Mouse (Mus musculus) embryonic facial prominence, embryonic 14.5 days (tissue): ENCODE results near the gene Gnaz. TPM values are rescaled to one million over a fixed set of nuclear protein-coding genes. Genes with fewer than 3 reads are reported as not detected.

ENCODE experiments used
- ATAC-seq: fragments of 200-750 bp; cut with Nextera tagmentation; 2 replicates; pipeline ENCODE4 v1.8.0; 2017; ENCODE audit warnings: low read depth, moderate number of reproducible peaks, moderate TSS enrichment
- DNase-seq: peaks from one replicate; pipeline ENCODE4 v3.0.0-alpha.2; 2015; ENCODE audit warnings: low spot score
- H3K27ac ChIP-seq: fragments of 300-500 bp; sonication (generic); replicated peaks from 2 replicates; pipeline ENCODE4 v1.5.1; 2014; ENCODE audit warnings: low read depth, mild to moderate bottlenecking, low read length, moderate library complexity
- H3K27me3 ChIP-seq: fragments of 300-500 bp; sonication (generic); replicated peaks from 2 replicates; pipeline ENCODE4 v1.6.1; 2014; ENCODE audit warnings: low read length; ENCODE audit not compliant: control insufficient read depth, insufficient read depth
- H3K36me3 ChIP-seq: fragments of 300-500 bp; sonication (generic); 2 replicates; pipeline ENCODE4 v1.6.1; 2014; ENCODE audit warnings: low read length, mixed read lengths; ENCODE audit not compliant: control insufficient read depth, insufficient read depth
- H3K4me1 ChIP-seq: fragments of 300-500 bp; sonication (generic); 2 replicates; pipeline ENCODE4 v1.6.1; 2014; ENCODE audit warnings: antibody characterized with exemption, low read length; ENCODE audit not compliant: control insufficient read depth, insufficient read depth
- H3K4me2 ChIP-seq: fragments of 300-500 bp; sonication (generic); 2 replicates; pipeline ENCODE4 v1.6.1; 2014; ENCODE audit warnings: low read depth, mild to moderate bottlenecking, low read length, moderate library complexity, mixed read lengths
- H3K4me3 ChIP-seq: fragments of 300-500 bp; sonication (generic); 2 replicates; pipeline ENCODE4 v1.5.1; 2014; ENCODE audit warnings: low read depth, mild to moderate bottlenecking, low read length
- H3K9ac ChIP-seq: fragments of 300-500 bp; sonication (generic); 2 replicates; pipeline ENCODE4 v1.6.1; 2014; ENCODE audit warnings: low read depth, mild to moderate bottlenecking, low read length, moderate library complexity, mixed read lengths
- H3K9me3 ChIP-seq: fragments of 300-500 bp; sonication (generic); 2 replicates; pipeline ENCODE4 v1.6.1; 2016; ENCODE audit warnings: low read length; ENCODE audit not compliant: control insufficient read depth
- WGBS: fragments of 180-500 bp; shearing (Covaris S2); extraction: QIAGEN DNeasy Blood & Tissue Kit; methylation state at CpG from one replicate; pipeline ENCODE4 v1.1.7; 2014; 5-methylcytosine and 5-hydroxymethylcytosine counted together
- polyA plus RNA-seq: library from polyadenylated mRNA; unstranded; fragments of >200 nt; fragmentation: Nextera tagmentation; extraction: Ambion mirVana; gene quantifications from 2 replicates; pipeline ENCODE4 v1.2.1, GENCODE M21; 2014

The Gnaz gene
- polyA plus RNA-seq, 1 experiment from 2014 or later, result 4.2 TPM

GRCm38 (mm10) chr10:74939300-74939699 is 27.7 kb upstream of the Gnaz start:
- H3K4me3 ChIP-seq, result no peak overlapping the region
- H3K36me3 ChIP-seq, result no peaks in the 10 kb centered on the region
- H3K9ac ChIP-seq, result no peak overlapping the region
- no peak overlapping the region for H3K4me2 ChIP-seq
- ATAC-seq, result no peak
- DNase-seq, result no peak
- H3K9me3 ChIP-seq, result no peaks in the 10 kb centered on the region
- no peaks in the 10 kb centered on the region for H3K27me3 ChIP-seq
- no peaks in the 10 kb centered on the region for H3K4me1 ChIP-seq
- H3K27ac ChIP-seq, result no peak overlapping the region
- WGBS, result 53% methylated on average over 3 of the region's 3 CpGs

- H3K27me3 ChIP-seq, result no peaks in the 10 kb centered on the region
- 88% methylated on average over 1 of the region's 1 CpGs for WGBS
- H3K9ac ChIP-seq, result no peak overlapping the region
- ATAC-seq, result no peak
- H3K4me1 ChIP-seq, result no peaks in the 10 kb centered on the region
- no peak overlapping the region for H3K27ac ChIP-seq
- no peak overlapping the region for H3K4me3 ChIP-seq
- no peak for DNase-seq
- no peaks in the 10 kb centered on the region for H3K9me3 ChIP-seq
- no peaks in the 10 kb centered on the region for H3K36me3 ChIP-seq
- no peak overlapping the region for H3K4me2 ChIP-seq
These were observed 26.2 kb upstream of the Gnaz start for GRCm38 (mm10) chr10:74940795-74941194.

DNA sequence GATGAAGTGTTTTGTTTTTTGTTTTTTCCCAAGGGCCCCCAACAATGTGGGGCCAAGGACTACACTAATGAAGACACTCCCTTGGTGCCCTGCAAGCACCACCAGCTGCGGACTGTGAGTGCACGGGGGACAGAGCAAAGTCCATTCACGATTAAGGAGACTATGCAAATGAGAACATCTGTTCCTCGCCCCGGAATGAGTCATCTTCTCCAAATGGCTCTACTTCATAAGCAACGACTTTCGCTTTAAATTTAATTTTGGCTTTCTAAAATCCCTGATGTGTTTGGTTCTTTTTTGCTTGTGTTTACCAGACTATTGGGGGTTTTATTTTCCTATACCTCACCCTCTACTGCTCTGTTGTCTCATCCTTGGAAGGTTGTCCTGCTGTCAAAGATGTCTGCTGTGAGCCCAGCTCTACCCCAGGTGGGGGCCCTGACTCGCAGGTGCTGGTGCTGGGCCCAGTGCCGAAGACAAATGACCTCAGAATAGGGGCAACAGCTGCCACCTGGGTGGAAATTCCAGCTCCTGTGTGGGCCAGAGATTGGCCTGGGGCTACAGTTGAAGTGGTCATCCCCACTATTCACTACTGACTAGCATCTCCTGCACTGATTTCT is 14.0 kb upstream of the Gnaz start:
- Histone ChIP-seq H3K4me3 (no peak overlapping the region), H3K9ac (no peak overlapping the region), H3K4me2 (no peak overlapping the region), H3K9me3 (no peaks in the 10 kb centered on the region), H3K27me3 (no peaks in the 10 kb centered on the region), H3K36me3 (no peaks in the 10 kb centered on the region), H3K4me1 (0 out of 2 replicates have a peak, but pooled peaks cover 3% of the 10 kb centered on the region), H3K27ac (no peak overlapping the region)
- ATAC-seq (no peak), DNase-seq (peak; percentile 34)
- 47% methylated on average over 9 of the region's 9 CpGs for whole genome bisulfite sequencing

DNA sequence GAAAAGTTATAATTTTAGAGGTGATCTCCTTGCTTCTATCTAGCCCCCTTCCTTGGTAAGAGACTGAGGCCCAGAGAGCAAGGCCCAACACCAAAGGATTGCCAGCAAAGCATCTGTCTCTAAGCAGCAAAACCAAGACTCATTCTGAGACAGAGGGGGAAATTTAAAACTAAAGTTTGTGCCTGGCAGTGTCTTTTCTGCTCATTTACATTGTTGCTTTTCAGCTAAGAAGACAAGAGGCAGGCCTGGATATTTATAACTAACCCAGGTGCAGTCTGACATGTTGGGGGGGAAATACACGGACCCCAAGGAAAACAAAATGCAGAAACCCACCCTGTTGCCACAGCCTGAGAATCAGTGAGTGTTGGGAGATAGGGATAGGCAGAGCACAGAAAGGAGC is 2.6 kb upstream of the Gnaz start:
- Histone ChIP-seq H3K27ac (no peak overlapping the region), H3K4me1 (no peaks in the 10 kb centered on the region), H3K9ac (no peak overlapping the region), H3K9me3 (no peaks in the 10 kb centered on the region), H3K36me3 (no peaks in the 10 kb centered on the region), H3K4me2 (no peak overlapping the region), H3K27me3 (peaks cover 10% of the 10 kb centered on the region; the same call in 1 of the 2 replicates), H3K4me3 (no peak overlapping the region)
- DNase-seq (no peak), ATAC-seq (no peak)
- 80% methylated on average over 1 of the region's 1 CpGs for WGBS

- 5% methylated on average over 25 of the region's 25 CpGs for WGBS
- peak overlapping the region; percentile 99 for H3K4me2 ChIP-seq
- H3K36me3 ChIP-seq, result no peaks in the 10 kb centered on the region
- ATAC-seq, result no peak
- H3K27me3 ChIP-seq, result peaks cover 10% of the 10 kb centered on the region; the same call in 1 of the 2 replicates
- H3K4me1 ChIP-seq, result no peaks in the 10 kb centered on the region
- H3K4me3 ChIP-seq, result peak overlapping the region; percentile 66
- no peak overlapping the region for H3K27ac ChIP-seq
- H3K9me3 ChIP-seq, result no peaks in the 10 kb centered on the region
- H3K9ac ChIP-seq, result peak overlapping the region; percentile 64
- no peak for DNase-seq
These were observed 782 bp downstream of the Gnaz start for GRCm38 (mm10) chr10:74967651-74968267.

DNA sequence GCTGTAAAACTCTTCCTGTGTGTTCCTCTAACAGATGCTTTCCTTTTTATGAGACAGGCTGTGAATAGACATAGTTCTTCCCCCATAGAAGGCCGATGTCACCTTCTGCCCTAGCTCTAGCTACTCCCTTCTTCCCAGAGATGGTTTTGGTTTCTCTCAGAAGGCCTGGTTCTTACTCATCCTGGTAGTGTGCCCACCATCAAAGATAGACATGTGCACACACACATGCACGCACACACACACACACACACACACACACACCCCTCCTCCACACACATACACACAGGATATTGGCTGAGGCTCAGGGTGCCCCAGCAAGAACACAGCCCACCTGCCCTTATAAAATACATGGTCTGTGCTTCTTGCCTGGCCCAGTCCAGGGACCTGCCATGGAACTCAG is 2.3 kb downstream of the Gnaz start:
- Histone ChIP-seq H3K9ac (no peak overlapping the region), H3K27me3 (peaks cover 10% of the 10 kb centered on the region; the same call in 1 of the 2 replicates), H3K9me3 (no peaks in the 10 kb centered on the region), H3K4me3 (no peak overlapping the region), H3K4me2 (no peak overlapping the region), H3K27ac (no peak overlapping the region), H3K4me1 (no peaks in the 10 kb centered on the region), H3K36me3 (no peaks in the 10 kb centered on the region)
- no peak for ATAC-seq
- DNase-seq, result no peak
- WGBS, result 92% methylated on average over 2 of the region's 2 CpGs

DNA sequence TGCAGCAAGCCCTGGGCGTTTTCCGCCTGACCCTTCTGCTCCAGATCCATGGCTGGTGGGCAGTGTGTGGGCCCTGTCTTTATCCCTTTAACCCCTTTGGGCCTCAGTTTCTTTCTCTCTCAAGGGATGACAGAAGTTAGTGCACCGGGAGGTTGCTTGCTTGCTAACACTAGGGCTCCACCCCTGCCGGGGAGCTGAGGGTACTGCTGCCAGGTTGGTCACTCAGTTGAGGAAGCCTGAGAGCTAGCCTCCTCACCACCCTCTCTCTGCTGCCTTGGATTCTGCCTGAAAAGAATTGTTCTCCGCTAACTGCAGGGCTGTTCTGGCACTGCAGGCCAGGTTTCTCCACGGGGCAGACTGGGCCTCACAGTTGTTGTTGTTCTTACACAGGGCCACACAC is 6.0 kb downstream of the Gnaz start:
- WGBS, result 69% methylated on average over 6 of the region's 6 CpGs
- no peak for DNase-seq
- ATAC-seq, result no peak

DNA sequence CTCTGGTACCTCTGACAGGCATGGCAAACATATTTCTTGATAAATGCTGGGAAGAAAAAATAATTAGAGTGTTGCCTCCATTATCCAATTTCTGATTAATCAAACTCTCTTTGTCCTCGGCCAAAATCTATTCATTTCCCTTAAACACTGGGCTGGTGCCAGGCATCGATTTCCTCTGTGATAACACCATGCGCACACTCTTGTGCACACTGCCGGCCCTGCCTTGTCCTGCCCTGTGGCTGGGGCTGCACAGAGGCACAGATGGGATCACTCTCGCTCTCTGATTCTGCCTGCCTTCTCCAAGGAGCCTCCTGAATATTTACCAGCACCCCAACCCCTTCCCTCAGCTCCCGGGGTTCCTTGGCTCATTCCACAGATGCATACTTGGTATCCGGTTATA is 8.6 kb downstream of the Gnaz start:
- Histone ChIP-seq H3K4me1 (no peaks in the 10 kb centered on the region), H3K9ac (no peak overlapping the region), H3K4me2 (no peak overlapping the region), H3K9me3 (no peaks in the 10 kb centered on the region), H3K27ac (no peak overlapping the region), H3K27me3 (no peaks in the 10 kb centered on the region), H3K4me3 (no peak overlapping the region), H3K36me3 (no peaks in the 10 kb centered on the region)
- no peak for DNase-seq
- ATAC-seq, result no peak
- 73% methylated on average over 7 of the region's 7 CpGs for WGBS

More for the DNA sequence above, 6.0 kb downstream of the Gnaz start:
- Histone ChIP-seq H3K9ac (no peak overlapping the region), H3K4me3 (no peak overlapping the region), H3K27me3 (no peaks in the 10 kb centered on the region), H3K9me3 (no peaks in the 10 kb centered on the region), H3K27ac (no peak overlapping the region), H3K4me2 (no peak overlapping the region), H3K4me1 (no peaks in the 10 kb centered on the region), H3K36me3 (no peaks in the 10 kb centered on the region)

GRCm38 (mm10) chr10:74976429-74976828 is 9.5 kb downstream of the Gnaz start:
- no peak for DNase-seq
- Histone ChIP-seq H3K9me3 (no peaks in the 10 kb centered on the region), H3K27ac (no peak overlapping the region), H3K36me3 (no peaks in the 10 kb centered on the region), H3K27me3 (no peaks in the 10 kb centered on the region), H3K9ac (no peak overlapping the region), H3K4me1 (no peaks in the 10 kb centered on the region), H3K4me3 (no peak overlapping the region), H3K4me2 (no peak overlapping the region)
- WGBS, result 70% methylated on average over 7 of the region's 7 CpGs
- no peak for ATAC-seq
